8 mouse cellular contexts compared by ENCODE assay signal in the genomic region with DNA sequence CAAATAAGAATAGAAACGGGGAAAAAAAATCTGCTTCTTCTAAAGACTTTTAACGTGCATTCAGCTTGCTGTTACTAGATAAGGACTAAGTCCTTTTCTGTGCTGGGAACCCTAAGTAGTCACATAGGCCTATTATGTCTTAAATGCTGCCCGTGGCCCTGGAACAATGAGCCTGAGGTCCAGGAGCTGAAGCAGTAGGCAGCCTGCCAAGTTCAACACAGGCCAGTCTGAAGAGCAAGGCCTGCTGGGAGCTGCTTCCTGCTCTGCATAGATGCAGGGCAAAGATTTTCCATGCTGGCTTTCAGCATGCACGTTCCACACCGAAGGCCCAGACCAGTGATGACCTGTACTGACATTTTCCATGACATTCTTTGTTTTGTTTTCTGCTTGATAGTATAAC.
A peak's percentile ranks its signal among the peaks of the same experiment; 100 is the strongest.
DNase-seq lines count a peak whose midpoint lies in the region; ATAC-seq lines count a peak whose summit lies in the region.

No protein-coding gene starts in this region.

- H3K9ac ChIP-seq in liver, embryonic 16.5 days (ENCODE audit: low read depth, low read length) = no peak overlapping the region

- H3K27ac ChIP-seq in liver, embryonic 16.5 days (ENCODE audit: low read length) = no peak overlapping the region

- intact Hi-C loops in heart, postnatal 25 days (cut with DNase I) = loop anchor here (2.0 kb wide), 1 partner anchor 56 kb away; no protein-coding TSS in a partner anchor

- H3K4me2 ChIP-seq in liver, embryonic 16.5 days (ENCODE audit: low read depth, low read length) = no peak overlapping the region

- peak; percentile 89 for DNase-seq in MN1 (ENCODE audit: low spot score)
- peak; percentile 50 for DNase-seq in cerebellum, adult 9-10 months
- DNase-seq in heart, postnatal 25 days (ENCODE audit: low spot score) = peak; percentile 84
- peak; percentile 81 to 90 for DNase-seq in kidney, postnatal 4 days
- peak; percentile 81 for DNase-seq in ovary, adult 18-20 months (ENCODE audit: low spot score)

- no peak overlapping the region for H3K4me3 ChIP-seq in liver, embryonic 16.5 days (ENCODE audit: low read depth, low read length)

- no peaks in the 10 kb centered on the region for H3K36me3 ChIP-seq in liver, embryonic 16.5 days (ENCODE audit: control insufficient read depth, insufficient read depth)

- no peaks in the 10 kb centered on the region for H3K9me3 ChIP-seq in liver, embryonic 16.5 days (replicated peaks; ENCODE audit: control insufficient read depth, low read length)

- no peaks in the 10 kb centered on the region for H3K4me1 ChIP-seq in liver, embryonic 16.5 days (ENCODE audit: control insufficient read depth, low read depth, low read length)

- no peaks in the 10 kb centered on the region for H3K27me3 ChIP-seq in liver, embryonic 16.5 days (ENCODE audit: control insufficient read depth, insufficient read depth, low read depth, low read length)

- ATAC-seq in frontal cortex, adult (ENCODE audit: low TSS enrichment) = peak; percentile 64
- peak; percentile 83 for ATAC-seq in liver, embryonic 16.5 days (ENCODE audit: low read depth)
- ATAC-seq in monocyte, adult 5-6 weeks (replicated peaks; ENCODE audit: insufficient number of reproducible peaks, low FRiP score, low TSS enrichment, poor library complexity, severe bottlenecking) = no peak

- WGBS in liver, embryonic 16.5 days (ENCODE audit: insufficient replicate concordance) = 23% methylated on average over 5 of the region's 5 CpGs
